Mouse (Mus musculus): ENCODE data around the gene Pitpnc1. TPM values are rescaled to one million over a fixed set of nuclear protein-coding genes. Genes with fewer than 3 reads are reported as not detected.

Gene Pitpnc1
- polyA plus RNA-seq, 1 experiment: not detected

- no peak overlapping the region for H3K4me3 ChIP-seq (ENCODE audit: insufficient read depth, low read depth, low read length)
- H3K4me1 ChIP-seq (ENCODE audit: control insufficient read depth, insufficient read depth, low read length): no peaks in the 10 kb centered on the region
- TF ChIP-seq CTCF (IDR thresholded peaks at IDR 0.05; ENCODE audit: insufficient read depth, low read depth, low read length): no peak
- TF ChIP-seq POLR2A (IDR thresholded peaks at IDR 0.05; ENCODE audit: insufficient read depth, low read depth, low read length): no peak
- 80% methylated on average over 8 of the region's 8 CpGs for WGBS
- H3K27ac ChIP-seq (ENCODE audit: insufficient read depth, low read depth, low read length): no peak overlapping the region
Observed at GRCm38 (mm10) chr11:107502801-107503200, 32.3 kb upstream of the Pitpnc1 start.

DNA sequence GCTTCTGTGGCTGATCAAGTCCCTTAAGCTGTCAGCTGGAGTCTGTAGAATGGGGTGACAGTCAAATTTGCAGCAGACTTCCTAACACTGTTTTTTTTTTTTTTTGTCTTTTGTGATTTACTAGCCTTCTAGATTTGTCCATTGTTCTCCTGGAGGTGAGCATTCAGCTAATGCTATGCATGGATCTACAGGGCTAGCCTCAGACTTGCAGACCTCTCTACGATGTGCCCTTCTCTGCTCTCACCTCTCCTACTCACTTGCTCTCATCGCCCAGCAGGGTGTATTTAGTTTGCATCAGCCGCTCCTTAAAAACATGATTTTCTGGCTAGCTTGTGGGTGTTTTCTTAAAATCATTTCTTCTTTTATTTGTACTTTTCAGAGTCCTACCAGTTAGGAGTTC is 13.8 kb upstream of the Pitpnc1 start:
- TF ChIP-seq CTCF (IDR thresholded peaks at IDR 0.05; ENCODE audit: insufficient read depth, low read depth, low read length) (no peak), POLR2A (IDR thresholded peaks at IDR 0.05; ENCODE audit: insufficient read depth, low read depth, low read length) (no peak)
- Histone ChIP-seq H3K27ac (ENCODE audit: insufficient read depth, low read depth, low read length) (no peak overlapping the region), H3K4me1 (ENCODE audit: control insufficient read depth, insufficient read depth, low read length) (no peaks in the 10 kb centered on the region), H3K4me3 (ENCODE audit: insufficient read depth, low read depth, low read length) (no peak overlapping the region)
- 88% methylated on average over 3 of the region's 3 CpGs for WGBS

GRCm38 (mm10) chr11:107479862-107480203 is 9.3 kb upstream of the Pitpnc1 start:
- TF ChIP-seq CTCF (IDR thresholded peaks at IDR 0.05; ENCODE audit: insufficient read depth, low read depth, low read length): no peak
- Histone ChIP-seq H3K4me1 (ENCODE audit: control insufficient read depth, insufficient read depth, low read length) (no peaks in the 10 kb centered on the region), H3K27ac (ENCODE audit: insufficient read depth, low read depth, low read length) (0 out of 2 replicates have a peak overlapping the region, but pooled peaks have one; percentile 59), H3K4me3 (ENCODE audit: insufficient read depth, low read depth, low read length) (peak overlapping the region; percentile 76)
- 1% methylated on average over 10 of the region's 10 CpGs for WGBS

DNA sequence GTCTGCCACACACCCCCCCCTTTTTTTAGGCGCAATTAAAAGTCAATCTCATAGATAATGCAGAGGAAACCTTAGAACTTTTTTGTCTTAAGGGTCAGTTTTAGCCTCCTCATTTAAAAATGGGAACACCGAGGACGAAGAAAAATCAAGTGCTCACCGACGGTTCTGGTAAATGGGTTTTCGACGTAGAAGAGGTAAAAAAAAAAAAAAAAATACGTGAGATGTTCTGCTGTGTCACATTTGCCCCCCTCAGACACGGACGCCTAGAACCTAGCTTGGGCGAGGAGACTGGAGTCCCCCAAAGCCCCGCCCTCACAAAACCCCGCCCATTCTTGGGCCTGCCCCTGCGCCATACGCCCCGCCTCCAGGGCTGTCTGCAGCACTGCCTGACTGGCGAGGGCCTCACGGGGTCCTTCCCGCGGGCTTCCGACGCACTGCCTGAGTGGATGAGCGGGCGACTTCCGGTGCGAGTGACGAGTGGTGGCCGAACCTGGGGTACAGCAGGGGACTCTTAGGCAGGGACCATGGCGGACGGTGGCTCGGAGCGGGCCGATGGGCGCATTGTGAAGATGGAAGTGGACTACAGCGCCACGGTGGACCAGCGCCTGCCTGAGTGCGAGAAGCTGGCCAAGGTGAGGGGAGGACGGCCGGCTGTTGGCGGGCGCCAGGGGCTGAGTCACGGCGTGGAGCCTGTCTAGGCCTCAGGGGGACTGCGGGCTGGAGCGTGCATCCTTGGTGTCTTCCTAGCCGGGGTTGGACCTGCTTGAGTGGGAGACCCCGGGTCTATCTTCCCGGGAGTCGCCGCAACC is 8.8 kb upstream of the Pitpnc1 start, which contains the start of gene Psmd12:
Psmd12 (plus strand) TSS at position 432 of the 809 bp plus-strand sequence.
- peak within 1 kb of the TSS; percentile 59; the same call in 1 of the 2 replicates for H3K27ac ChIP-seq (ENCODE audit: insufficient read depth, low read depth, low read length)
- H3K4me1 ChIP-seq (ENCODE audit: control insufficient read depth, insufficient read depth, low read length): no peaks in the 10 kb centered on the region
- peak; percentile 78 for TF ChIP-seq POLR2A (IDR thresholded peaks at IDR 0.05; ENCODE audit: insufficient read depth, low read depth, low read length)
- TF ChIP-seq CTCF (IDR thresholded peaks at IDR 0.05; ENCODE audit: insufficient read depth, low read depth, low read length): no peak
- H3K4me3 ChIP-seq (ENCODE audit: insufficient read depth, low read depth, low read length): peak within 1 kb of the TSS; percentile 76
- under 1% methylated on average over 51 of the region's 51 CpGs for WGBS

DNA sequence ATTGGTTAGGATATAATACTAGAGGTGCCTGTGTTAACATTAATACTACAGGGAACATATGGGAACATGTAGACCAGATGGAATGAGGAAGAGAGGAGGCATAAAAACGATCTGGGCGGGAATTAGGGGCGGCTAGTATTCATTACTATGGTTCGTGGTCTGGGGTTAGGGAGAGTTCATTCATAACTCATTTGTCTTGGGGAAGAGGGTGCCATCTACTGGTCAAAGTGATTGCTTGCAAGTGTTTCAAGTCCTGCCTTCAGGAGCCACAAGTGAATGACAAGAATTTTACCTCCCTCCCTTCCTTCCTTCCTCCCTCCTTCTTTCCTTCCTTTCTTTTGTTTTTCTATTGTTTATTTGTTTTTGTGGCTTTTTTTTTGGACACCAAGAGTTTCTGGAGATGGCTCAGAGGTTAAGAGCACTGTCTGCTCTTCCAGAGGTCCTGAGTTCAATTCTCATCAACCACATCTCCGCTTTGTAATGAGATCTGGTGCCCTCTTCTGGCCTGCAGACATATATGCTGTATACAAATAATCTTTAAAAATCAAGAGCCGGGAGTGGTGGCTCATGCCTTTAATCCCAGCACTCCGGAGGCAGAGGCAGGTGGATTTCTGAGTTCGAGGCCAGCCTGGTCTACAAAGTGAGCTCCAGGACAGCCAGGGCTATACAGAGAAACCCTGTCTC is 2.8 kb upstream of the Pitpnc1 start:
- 24% methylated on average over 8 of the region's 8 CpGs for WGBS
- no peak overlapping the region for H3K27ac ChIP-seq (ENCODE audit: insufficient read depth, low read depth, low read length)
- peaks cover 5% of the 10 kb centered on the region for H3K4me1 ChIP-seq (ENCODE audit: control insufficient read depth, insufficient read depth, low read length)
- no peak overlapping the region for H3K4me3 ChIP-seq (ENCODE audit: insufficient read depth, low read depth, low read length)
- no peak for TF ChIP-seq CTCF (IDR thresholded peaks at IDR 0.05; ENCODE audit: insufficient read depth, low read depth, low read length)
- no peak for TF ChIP-seq POLR2A (IDR thresholded peaks at IDR 0.05; ENCODE audit: insufficient read depth, low read depth, low read length)

- 96% methylated on average over 3 of the region's 3 CpGs for WGBS
- no peak overlapping the region for H3K27ac ChIP-seq (ENCODE audit: insufficient read depth, low read depth, low read length)
- peaks cover 5% of the 10 kb centered on the region for H3K4me1 ChIP-seq (ENCODE audit: control insufficient read depth, insufficient read depth, low read length)
- no peak overlapping the region for H3K4me3 ChIP-seq (ENCODE audit: insufficient read depth, low read depth, low read length)
- no peak for TF ChIP-seq POLR2A (IDR thresholded peaks at IDR 0.05; ENCODE audit: insufficient read depth, low read depth, low read length)
- TF ChIP-seq CTCF (IDR thresholded peaks at IDR 0.05; ENCODE audit: insufficient read depth, low read depth, low read length): no peak
Observed at GRCm38 (mm10) chr11:107472304-107472703, 1.8 kb upstream of the Pitpnc1 start.

DNA sequence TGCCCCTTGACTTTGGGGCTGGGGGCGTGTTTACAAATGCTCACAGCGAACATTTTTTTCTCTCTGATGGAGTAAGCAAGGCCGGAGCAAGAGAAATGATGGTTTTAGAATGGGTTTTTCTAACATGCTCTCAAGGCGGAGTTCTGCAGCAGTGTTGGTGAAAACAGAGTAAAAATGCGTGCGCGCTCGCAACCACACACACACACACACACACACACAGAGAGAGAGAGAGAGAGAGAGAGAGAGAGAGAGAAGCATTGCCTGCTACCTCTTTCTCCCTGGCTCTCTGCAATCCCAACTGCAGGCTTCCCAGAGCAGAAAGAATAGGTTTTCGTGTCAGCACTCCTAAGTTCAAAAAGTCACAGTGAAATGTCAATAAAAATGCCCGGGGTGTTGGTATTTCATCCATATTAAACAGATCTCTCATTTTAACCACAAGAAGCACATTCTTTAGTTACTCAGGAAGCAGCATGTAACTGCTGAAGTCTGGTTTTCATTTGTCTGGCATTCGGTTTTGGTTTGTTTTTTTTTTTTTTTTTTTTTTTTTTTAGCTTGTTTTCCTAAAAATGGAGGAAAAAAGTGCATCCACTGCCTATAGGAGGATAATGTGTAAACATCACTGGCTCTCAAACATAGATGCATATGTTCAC is 697 bp upstream of the Pitpnc1 start:
- Histone ChIP-seq H3K27ac (ENCODE audit: insufficient read depth, low read depth, low read length) (0 out of 2 replicates have a peak overlapping the region, but pooled peaks have one; percentile 76), H3K4me1 (ENCODE audit: control insufficient read depth, insufficient read depth, low read length) (peaks cover 5% of the 10 kb centered on the region), H3K4me3 (ENCODE audit: insufficient read depth, low read depth, low read length) (peak overlapping the region; percentile 84)
- TF ChIP-seq CTCF (IDR thresholded peaks at IDR 0.05; ENCODE audit: insufficient read depth, low read depth, low read length) (no peak), POLR2A (IDR thresholded peaks at IDR 0.05; ENCODE audit: insufficient read depth, low read depth, low read length) (no peak)
- WGBS: 2% methylated on average over 11 of the region's 11 CpGs

DNA sequence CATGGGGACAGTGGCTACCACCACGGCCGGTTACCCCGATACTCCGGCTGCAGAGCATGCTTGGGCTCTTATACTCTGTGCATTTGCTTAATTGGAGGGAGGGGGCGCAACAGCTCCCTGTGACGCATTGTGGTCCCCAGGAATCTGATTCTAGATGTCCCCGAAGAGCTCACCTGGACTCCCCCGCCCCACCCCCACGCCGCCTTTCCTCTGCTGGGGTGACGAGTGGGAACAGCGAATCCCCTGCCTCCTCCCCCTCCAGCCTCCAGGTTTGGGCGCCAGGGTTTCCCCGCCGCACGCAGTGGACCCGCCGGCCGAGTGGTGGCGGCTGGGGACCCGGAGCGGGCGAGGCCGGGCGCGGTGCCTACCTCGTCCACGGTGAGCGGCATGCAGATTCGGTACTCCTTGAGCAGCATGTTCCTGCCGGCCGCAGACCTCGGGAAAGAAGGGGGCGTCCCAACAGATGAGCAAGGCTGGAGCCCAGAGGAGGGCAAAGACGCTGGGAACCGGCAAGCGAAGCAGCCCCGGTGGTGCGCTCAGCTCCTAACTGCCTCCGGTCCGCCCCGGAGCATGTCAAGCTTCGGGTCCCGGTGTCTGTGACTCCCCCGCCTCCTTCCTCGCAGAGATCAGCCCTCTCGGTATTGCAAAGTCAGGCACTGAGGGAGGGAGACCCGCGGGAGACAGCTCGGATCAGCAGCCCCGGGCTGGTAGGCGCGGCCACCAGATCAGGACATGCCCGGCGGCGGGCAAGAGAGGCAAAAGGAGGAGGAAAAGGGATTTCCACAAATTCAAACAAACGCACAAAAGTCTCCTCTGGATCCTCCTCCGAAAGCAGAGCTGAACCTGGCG is 752 bp downstream of the Pitpnc1 start:
- Histone ChIP-seq H3K27ac (ENCODE audit: insufficient read depth, low read depth, low read length) (peak overlapping the region; percentile 76), H3K4me3 (ENCODE audit: insufficient read depth, low read depth, low read length) (peak overlapping the region; percentile 84), H3K4me1 (ENCODE audit: control insufficient read depth, insufficient read depth, low read length) (peaks cover 5% of the 10 kb centered on the region)
- WGBS: under 1% methylated on average over 59 of the region's 59 CpGs
- no peak for TF ChIP-seq CTCF (IDR thresholded peaks at IDR 0.05; ENCODE audit: insufficient read depth, low read depth, low read length)
- TF ChIP-seq POLR2A (IDR thresholded peaks at IDR 0.05; ENCODE audit: insufficient read depth, low read depth, low read length): no peak
